Mouse (Mus musculus) gastrocnemius, postnatal 25 days (tissue): Measurements from ENCODE around the gene Gcc2. TPM values are rescaled to one million over a fixed set of nuclear protein-coding genes. Genes with fewer than 3 reads are reported as not detected.
"Not testable (repeated sequence)": the region's sequence is repeated elsewhere in the genome, so short reads cannot be mapped to it uniquely, and the experiment has no call there.

Source experiments
- DNase-seq: peaks from one replicate; pipeline ENCODE4 v3.0.0; 2022
- long read RNA-seq, 2 experiments: library from polyadenylated mRNA; stranded (forward); transcript quantifications; one replicate each; pipeline ENCODE4 v2.0.0; 2021
- total RNA-seq, 2 experiments: library from RNA; stranded (reverse); gene quantifications; 1 replicate in 1 of 2; 2 replicates in 1 of 2; pipeline ENCODE4 v1.2.3; 2021

Gene Gcc2
- 10 to 100 TPM; 21.4 to 22.9 TPM for total RNA-seq
- long read RNA-seq, experiment 1, full-length matches to known transcripts = 3 of 5 reads
- long read RNA-seq, experiment 1, partial matches to known transcripts = 2 of 5 reads
- long read RNA-seq, experiment 1, other reads (novel, unspliced or antisense) = 0 of 5 reads
- long read RNA-seq, experiment 2, full-length matches to known transcripts = 2 of 2 reads
- long read RNA-seq, experiment 2, partial matches to known transcripts = 0 of 2 reads
- long read RNA-seq, experiment 2, other reads (novel, unspliced or antisense) = 0 of 2 reads

DNA sequence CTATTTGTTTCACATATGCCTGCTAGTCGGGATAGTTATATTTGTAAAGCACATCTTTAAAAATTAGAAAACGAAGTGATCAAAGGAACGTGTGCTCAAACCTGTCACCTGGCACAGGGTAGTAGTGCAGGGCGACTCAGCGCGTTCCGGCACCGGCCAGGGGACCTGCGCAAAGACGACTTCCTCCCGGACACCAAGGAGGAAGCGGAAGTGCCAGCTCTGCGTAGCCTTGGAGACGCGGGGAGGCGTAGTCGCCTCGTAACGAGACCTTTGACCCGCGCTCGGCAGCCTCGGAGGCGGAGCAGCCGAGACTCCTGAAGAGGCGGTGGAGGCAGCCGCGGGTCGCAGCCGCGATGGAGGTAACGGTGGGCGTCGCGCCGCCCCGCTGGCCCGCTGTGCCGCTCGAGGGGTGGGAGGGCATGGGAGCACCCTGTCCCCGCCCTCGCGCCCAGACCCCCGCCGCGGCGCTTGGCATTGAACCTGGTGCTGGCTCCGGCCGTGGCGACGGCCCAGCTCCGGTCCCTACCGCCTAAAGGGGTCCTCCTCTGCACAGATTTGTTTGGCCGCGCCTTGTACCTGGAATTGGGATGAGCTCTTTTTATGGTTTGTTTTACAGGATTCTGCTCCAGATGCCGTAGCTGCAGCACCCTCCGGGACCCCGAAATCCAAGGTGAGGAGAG, at the start of gene Gcc2:
Gcc2 (plus strand) TSS at position 285 of the 680 bp plus-strand sequence.
- DNase-seq = peak; percentile 93

DNA sequence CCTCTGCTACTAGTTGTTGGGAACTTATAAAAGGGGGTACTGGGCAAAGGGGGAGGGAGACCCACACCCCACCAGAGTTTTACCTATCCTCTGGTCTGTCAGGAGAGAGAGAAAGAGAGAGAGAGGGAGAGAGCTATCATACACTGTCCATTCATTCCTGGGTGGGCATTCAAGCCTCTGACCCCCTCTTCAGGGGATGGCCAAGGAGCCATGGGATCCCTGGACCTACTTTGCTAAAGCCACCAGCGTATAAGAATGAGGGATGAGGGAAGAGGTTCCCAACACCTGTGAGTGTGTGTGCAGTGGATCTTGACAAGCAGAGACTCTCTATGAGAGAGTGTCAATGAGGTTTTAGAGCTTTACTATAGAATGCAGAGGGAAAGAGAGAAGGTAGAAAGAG, 49.3 kb upstream of the Gcc2 start:
- DNase-seq = no peak

DNA sequence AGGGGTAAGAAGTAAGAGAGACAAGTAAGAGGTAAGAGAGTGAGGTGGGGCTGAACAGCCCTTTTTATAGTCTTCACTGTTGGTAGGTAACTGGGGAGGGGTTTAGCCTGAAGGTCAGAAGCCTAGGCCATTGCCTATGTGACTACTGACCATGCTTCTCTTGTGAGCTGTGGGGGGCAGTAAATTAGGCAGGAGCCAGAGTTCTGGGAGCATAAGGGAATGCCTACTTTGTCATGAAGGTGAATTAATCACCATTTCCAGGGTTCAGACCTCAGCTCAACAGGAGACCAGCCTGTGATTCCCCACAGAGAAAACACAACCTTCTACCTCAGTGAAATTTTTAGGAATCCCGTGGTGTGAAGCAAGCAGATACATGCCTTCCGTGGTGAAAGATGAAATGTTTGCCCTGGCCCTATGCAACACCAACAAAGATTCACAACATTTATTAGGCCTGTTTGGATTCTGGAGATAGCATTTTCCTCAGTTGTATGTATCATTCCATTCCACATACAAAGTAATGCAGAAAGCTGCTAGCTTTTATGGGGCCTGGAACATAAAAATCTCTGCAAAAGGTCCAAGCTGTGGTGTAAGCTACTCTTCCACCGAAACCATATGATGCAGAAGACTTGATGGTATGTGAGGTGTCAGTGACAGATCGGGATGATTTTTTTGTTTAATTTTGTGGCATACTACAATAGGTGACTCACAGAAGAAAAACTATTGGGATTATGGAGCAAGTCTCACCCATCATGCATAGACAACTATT, 48.5 kb upstream of the Gcc2 start:
- DNase-seq = no peak

DNA sequence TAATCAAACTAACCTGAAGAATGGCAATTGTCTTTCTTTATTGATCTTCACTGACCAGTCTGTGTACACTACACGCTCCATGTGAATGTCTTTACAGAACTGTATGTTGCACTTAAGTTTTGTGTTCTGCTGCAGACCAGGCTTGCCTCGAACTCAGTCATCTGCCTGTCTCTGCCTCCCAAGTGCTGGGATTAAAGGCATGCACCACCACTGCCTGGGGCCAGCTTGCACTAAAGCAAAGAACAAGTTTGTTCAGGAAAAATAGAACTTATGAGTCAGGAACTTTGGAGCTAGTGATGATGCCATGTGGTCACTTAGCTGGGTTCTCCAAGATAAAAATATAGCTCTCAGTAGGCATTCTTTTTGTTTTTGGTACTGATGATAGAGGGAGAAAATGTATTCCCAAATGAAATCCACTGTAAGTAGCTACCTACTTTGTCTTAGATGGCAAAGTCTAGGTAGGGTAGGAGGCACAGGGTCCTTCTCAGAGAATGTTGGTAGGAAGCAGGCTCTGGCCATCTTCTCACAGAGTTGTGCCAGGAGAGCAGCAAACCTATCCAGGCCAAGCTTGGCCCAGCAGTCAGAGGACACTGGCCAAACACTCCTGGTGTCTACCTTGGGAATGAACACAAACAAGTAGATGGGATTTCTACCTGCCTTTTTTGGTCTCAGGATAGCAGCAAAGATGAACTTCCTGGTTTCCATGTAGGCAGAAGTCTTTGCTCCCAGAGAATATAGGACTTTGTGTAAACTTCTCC, 45.4 kb upstream of the Gcc2 start:
- DNase-seq = no peak

DNA sequence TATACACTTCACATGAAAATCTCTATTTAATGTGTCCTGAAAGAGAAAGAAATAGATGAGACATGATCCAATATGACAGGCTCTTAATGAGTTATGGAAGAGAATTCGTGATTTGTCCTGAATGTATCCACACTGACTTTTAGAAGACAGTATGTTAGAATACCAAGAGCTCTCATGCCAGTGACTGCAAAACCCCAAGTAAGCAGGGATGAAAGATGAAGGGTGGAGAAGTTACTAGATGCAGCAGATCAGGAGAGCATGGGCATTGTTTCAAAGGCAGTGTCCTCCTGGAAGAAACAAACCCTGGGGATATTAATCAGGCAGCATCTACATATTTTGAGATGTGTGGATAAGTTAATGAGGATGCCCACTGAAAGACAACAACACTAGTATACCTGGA, 44.8 kb upstream of the Gcc2 start:
- DNase-seq = no peak

DNA sequence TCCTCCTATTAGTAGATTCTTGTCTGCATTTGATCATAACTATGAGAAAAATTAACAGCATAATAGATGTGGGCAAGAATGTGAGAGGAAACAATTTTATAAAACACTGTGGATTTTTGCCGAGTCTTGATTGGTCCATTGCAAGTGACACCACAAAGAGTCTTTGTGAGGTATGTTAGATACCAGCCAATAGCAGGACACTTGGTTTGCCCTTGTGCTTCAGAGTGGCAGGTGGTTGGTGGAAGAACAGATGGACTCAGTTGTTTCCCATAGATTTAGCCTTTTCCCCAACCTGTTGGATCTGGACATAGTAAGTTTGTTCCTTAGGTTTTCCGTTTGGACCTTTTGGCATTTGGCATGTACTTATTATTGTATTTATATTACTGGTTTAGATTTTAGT, 44.1 kb upstream of the Gcc2 start:
- no peak for DNase-seq

DNA sequence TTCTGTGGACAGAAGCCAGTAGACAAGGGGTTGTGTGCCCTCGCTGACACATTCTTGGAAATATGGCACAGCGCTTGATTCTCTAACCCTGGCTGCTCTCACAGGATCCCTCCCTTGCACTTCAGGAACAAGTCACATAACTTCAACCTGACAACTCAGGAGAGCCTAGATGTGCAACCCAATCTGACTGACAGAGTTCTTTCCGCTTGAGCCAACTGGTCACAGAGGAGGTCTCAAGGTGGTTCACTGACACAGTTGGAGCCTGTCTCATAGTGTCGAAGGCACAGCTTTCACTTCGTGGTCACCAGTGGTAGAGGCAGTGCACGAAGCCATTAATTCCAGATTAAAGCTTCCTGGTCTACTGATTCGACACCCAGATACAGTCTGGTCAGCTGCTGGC, 43.1 kb upstream of the Gcc2 start:
- no peak for DNase-seq

DNA sequence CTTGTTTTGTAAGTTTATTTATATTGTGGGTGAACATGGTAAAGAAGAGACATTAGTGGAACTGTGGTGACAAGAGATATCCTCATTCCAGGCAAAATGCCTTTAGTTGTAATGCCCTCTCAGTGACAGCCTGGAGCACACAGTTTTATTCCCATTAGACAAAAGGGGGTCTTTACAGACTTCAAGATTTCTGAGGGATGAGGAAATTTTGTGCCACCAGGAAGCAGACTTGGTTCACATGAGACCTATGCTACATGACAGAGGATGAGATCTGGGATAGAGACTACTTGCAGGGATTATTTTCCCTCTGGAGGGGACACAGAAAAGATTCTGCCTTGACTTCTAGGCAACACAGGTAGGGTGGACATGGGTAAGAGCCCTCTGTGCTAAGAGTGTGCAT, 40.8 kb upstream of the Gcc2 start:
- DNase-seq = no peak

DNA sequence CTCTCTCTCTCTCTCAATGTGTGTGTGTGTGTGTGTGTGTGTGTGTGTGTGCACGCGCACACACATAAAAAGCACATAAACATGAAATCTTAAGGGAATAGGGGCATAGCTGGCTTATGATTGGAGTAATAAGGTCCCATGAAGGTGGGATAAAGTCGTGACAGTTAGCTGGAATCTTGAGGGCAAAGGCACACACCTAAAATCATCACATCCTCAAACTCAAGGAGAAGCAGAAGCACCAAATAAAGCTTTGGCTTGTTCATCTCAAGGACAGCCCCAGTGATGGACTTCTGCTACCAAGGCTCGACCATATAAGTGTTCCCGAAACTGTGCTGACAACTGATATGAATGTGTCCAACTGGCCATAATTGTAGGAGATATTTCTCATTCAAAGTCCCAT, 40.4 kb upstream of the Gcc2 start:
- DNase-seq = no peak

DNA sequence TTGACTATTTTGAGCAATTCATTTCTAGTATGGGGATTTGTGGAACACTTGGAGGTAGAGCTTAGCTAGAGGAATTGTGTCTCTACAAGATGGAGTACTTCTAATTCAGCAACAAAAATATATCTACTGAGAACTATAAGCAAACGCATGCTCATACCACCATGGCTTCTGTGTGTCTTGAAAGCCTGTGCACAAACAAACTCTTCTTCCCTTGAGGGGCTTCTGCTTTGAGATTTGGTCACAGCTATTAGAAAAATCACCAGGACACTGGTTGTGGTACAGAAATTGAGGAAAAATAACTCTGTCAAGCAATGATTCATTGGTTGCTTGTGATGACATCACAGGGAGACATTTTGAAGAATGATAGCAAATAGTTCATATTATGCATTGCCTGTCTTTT, 39.9 kb upstream of the Gcc2 start:
- DNase-seq = no peak

DNA sequence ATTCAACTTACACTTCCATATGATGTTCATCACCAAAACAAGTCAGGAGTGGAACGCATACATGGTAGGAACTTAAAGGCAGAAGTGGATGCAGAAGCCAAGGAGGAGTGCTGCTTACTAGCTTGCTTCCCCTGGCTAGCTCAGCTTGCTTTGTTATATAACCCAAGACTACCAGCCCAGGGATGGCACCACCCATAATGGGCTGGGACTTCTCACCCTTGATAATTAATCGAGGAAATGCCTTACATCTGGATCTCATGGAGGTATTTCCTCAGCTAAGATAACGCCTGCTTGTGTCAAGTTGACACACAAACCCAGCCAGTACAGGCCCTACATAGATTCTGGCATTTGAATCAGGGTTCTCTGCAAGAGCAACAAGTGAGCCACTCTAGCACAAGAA, 37.9 kb upstream of the Gcc2 start:
- DNase-seq = no peak

DNA sequence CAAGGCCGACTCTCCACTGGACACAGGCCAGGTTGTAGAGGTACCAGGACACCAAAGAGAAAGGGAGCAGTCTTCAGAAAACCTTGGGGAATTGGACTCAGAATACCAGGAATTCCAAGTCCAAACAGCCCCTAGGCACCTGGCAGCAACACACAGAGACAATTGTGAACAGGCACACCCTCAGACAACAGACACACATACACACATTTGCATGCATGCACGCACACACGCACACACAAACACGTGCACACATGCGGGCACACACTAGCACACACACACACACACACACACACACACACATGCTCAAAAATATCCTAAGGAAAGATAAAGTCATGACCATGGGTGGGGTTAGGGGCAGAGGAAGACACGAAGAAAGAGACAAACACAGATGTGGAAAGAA, 34.6 kb upstream of the Gcc2 start:
- no peak for DNase-seq

DNA sequence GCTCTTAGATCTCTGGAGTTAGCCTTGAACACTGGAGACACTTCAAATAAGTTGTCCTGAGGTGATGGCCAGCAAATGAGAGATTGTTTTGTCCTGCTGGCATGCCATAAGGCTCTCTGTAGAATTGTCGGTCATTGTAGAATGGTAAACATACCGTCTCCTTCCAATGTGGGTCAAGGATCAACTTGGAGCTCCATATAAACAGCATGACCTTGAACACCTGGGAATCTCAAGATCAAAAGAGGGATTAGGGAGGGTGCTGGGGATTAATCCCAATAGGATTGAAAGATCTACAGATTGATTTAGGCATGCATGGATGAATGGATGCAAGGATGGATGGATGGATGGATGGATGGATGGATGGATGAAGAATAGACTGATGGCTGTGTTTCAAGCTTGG, 33.7 kb upstream of the Gcc2 start:
- not testable (repeated sequence) for DNase-seq

DNA sequence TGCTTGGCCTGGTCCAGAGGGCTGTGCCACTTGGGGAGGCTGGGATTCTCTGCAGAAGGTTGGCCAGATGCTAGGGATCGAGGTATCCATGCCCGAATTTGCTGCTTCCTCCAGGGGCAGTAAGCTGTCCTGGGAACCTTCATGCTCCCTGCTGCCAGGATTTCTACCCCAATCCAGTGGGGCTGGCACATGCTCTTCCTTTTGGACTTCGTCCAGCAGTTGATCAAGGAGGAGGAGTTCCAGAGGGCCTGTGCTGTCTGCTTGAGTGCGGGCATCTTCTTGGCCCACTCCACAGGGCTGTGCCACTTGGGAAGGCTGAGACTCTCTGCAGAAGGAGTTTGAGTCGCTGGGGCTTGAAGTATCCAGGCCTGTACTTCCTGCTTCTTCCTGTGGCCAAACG, 32.1 kb upstream of the Gcc2 start:
- DNase-seq = not testable (repeated sequence)

DNA sequence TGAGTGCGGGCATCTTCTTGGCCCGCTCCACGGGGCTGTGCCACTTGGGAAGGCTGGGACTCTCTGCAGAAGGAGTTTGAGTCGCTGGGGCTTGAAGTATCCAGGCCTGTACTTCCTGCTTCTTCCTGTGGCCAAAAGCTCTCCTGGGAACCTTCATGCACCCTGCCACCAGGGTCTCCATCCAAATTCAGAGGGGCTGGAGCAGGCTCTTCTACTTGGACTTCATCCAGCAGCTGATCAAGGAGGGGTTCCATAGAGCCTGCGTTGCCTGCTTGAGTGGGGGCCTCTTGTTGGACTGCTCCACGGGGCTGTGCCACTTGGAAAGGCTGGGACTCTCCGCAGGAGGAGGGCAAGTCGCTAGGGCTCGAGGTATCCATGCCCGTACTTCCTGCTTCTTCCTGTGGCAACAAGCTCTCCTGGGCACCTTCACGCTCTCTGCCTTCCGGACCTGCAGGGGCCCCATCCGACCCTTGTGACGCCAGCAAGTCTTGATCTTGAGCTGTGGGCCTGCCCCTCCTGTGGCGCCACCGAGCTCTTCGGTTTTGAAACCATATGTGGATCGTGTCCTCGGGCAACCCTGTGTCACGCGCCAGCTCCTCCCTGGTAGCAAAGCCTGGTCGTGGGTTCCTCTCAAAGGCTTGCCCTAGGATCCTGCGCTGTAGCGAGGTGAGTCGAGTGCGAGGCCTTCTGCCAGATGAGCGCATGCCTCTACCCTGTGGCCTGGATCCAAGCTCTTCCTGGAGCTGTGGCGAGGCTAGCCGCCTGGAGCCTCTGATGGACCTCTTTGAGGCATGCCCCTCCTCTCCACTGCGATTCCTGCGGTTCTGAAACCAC, 31.1 kb upstream of the Gcc2 start:
- peak; percentile 77 for DNase-seq

DNA sequence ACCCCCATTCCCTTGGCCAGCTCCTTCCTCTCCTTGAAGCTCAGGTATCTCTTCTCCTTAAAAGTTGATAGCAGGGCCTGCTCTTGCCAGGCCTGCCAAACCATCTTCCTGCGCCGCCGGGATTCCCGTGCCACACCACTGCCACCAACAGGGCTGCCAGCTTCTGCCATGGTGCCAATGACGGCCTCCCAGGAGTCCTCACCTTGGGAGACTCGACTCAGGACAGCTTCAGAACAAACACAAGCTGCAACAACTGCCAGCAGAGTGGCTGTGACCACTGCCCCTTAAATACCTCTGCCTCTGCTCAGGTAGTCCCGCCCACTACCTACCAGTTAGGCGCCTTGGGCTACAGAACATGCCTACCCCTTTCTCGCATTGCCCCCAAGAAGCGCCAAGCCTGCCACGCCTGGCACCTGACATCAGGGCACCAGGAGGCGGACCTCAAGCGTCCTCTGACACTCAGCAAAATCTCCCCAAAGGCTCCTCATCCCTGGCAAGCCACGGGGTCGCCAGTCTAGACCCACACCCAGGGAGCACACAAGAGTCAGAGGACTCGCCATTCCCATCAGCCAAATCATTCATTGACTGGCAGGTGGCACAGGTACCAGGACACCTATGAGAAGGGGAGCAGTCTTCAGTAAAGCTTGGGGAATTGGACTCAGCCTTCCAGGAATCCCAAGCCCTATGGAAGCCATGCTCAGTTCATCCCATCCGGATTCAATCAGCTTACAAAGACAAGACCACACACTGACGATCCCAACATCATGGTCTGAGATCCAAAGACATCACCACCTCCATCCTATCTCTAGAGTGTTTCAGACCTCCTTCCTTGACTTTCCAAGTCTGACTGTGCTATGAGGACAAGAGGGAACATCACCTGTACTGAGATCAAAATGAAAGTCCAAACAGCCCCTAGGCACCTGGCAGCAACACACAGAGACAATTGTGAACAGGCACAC, 30.2 kb upstream of the Gcc2 start, which contains the start of gene AW822073:
AW822073 (minus strand) TSS at position 104 of the 959 bp plus-strand sequence.
- peak; percentile 62 for DNase-seq

DNA sequence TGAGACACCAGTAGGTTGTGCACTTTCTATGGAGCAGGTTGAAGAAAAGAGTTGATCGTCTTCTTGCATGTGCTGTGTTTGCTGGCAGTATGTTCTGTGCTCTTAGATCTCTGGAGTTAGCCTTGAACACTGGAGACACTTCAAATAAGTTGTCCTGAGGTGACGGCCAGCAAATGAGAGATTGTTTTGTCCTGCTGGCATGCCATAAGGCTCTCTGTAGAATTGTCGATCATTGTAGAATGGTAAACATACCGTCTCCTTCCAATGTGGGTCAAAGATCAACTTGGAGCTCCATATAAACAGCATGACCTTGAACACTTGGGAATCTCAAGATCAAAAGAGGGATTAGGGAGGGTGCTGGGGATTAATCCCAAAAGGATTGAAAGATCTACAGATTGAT, 28.9 kb upstream of the Gcc2 start:
- DNase-seq = not testable (repeated sequence)

DNA sequence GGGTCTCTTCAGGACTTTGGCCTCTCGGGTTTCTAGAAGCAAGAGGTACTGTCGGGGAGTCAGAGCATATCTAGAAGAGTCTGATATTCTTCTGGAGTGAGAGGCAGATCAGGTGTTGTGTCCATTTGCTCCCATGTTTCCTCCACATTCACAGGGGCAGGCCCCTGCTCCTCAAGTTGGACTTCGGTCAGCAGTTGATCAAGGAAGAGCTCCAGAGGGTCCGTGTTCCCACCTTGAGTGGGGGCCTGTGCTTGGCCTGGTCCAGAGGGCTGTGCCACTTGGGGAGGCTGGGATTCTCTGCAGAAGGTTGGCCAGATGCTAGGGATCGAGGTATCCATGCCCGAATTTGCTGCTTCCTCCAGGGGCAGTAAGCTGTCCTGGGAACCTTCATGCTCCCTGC, 27.5 kb upstream of the Gcc2 start:
- not testable (repeated sequence) for DNase-seq

DNA sequence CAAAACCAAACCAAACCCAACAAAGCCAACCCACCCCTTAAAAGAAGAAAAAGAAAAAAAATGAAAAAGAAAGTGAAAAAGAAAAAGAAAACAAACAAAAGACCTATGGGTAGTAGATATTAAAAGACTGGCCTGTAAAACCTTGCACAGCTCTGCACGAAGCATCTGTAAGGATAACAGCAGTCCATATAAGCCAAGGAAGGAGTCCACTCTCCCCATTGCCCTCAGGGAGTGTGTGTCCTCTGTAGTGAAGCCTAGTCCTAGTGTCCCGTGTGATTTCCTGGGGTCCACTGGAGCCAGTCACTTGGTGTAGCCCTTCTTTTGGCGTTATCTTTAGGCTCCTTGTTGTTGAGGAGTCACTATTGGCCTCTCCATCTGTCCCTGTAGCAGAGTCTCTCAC, 25.3 kb upstream of the Gcc2 start:
- not testable (repeated sequence) for DNase-seq

DNA sequence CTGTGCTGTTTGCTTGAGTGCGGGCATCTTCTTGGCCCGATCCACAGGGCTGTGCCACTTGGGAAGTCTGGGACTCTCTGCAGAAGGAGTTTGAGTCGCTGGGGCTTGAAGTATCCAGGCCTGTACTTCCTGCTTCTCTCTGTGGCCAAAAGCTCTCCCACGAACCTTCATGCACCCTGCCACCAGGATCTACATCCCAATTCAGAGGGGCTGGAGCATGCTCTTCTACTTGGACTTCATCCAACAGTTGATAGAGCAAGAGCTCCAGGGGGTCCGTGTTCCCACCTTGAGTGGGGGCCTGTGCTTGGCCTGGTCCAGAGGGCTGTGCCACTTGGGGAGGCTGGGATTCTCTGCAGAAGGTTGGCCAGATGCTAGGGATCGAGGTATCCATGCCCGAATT, 24.2 kb upstream of the Gcc2 start:
- DNase-seq = peak; percentile 60
